Mouse (Mus musculus) layer of hippocampus, adult 6 months (tissue): ENCODE results near the gene 2900092C05Rik. TPM values are rescaled to one million over a fixed set of nuclear protein-coding genes. Genes with fewer than 3 reads are reported as not detected.

Experiments used
- long read RNA-seq, 2 experiments: library from polyadenylated mRNA; unstranded; transcript quantifications; one replicate each; pipeline ENCODE4 v2.0.0; 2019 to 2020
- polyA plus RNA-seq: library from polyadenylated mRNA; unstranded; fragments of <200 nt; fragmentation: Nextera tagmentation; gene quantifications from 2 replicates; pipeline ENCODE4 v1.2.3, GENCODE M21; 2021

The 2900092C05Rik gene
- polyA plus RNA-seq = not detected in 2 replicates
- long read RNA-seq, experiment 1 = 0 reads
- long read RNA-seq, experiment 2 = 0 reads

DNA sequence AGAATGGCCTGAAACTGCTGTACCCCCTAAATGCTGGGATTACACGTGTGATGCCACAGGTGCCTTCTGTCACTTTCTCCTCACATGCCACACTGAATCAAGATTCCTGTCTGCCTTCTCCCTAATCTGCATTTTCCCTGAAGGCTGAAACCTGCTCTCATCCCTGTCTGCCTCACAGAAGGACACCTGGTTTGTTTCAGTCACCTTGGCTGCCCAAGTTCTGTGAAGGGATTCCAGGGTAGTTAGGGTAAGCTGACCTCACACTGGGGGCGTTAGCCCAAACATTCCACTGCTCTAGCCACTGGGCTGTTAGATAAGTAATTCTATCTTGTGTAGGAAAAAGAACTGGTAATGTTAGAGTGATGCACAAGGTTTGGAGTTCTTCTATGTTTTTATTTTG is at the start of gene 2900092C05Rik:
2900092C05Rik (plus strand) TSS at position 301 of the 400 bp plus-strand sequence.

DNA sequence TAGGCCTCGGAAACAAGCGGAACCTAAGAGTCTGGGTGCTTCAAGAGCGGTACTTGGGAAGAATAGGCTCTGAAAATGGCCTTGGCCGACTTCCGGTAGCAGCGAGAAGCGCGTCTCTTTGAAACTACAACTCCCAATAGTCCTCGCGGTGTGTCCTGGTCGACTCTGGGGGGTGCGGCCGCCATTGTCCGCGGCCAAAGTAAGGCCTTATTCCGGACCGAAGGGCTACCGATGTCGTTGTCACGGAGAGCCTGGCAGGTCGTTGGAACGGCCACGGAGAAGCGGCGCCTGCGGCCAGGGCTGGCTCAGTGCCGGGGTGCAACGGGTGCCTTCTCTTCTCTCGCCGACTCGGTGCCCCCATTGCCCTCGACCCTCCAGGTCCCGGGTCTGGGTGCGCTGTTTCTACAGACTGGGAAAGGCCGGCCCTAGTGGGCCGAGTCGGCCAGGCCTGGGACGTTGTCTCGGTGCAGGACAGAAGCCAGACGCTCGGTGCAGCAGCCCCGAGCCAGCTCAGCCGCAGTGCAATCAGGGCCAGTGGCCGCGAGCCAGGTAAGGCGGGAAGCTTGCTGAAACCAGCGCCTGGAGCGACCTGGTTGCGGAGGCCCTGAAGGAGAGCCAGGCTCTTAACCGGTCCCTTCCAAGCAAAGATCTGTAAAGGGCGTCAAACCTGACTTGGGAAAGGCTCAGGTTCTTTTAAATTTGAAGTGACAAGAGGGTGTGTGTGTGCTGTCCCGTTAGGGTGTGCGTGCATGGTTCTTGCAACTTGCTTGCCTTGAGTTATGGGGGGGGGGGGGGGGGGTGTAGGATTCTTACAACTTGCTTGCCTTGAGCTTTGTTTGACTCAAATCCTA is 33.9 kb upstream of the 2900092C05Rik start, which contains the start of gene Zfp606:
Zfp606 (plus strand) TSS at position 136 of the 851 bp plus-strand sequence.

Other genes with a start within 250 kb of the 2900092C05Rik start
- not detected in 2 replicates for gene Vmn1r81, start 244.2 kb upstream of the 2900092C05Rik start, polyA plus RNA-seq
- gene Vmn1r82, start 212.1 kb upstream of the 2900092C05Rik start, polyA plus RNA-seq = not detected in 2 replicates
- not detected in 2 replicates for gene Vmn1r83, start 183.0 kb upstream of the 2900092C05Rik start, polyA plus RNA-seq
- gene Vmn1r84, start 143.2 kb upstream of the 2900092C05Rik start, polyA plus RNA-seq = not detected in 2 replicates
- 2.5 and 3.5 TPM in 2 replicates for gene Zfp551, start 89.8 kb upstream of the 2900092C05Rik start, polyA plus RNA-seq
- 5.2 and 5.5 TPM in 2 replicates for gene Zfp606, start 34.2 kb upstream of the 2900092C05Rik start, polyA plus RNA-seq
- not detected in 2 replicates for gene Vmn2r53, start 96.3 kb downstream of the 2900092C05Rik start, polyA plus RNA-seq
- gene Vmn2r54, start 127.8 kb downstream of the 2900092C05Rik start, polyA plus RNA-seq = not detected in 2 replicates
- gene Vmn2r55, start 172.5 kb downstream of the 2900092C05Rik start, polyA plus RNA-seq = not detected in 2 replicates
- gene Vmn2r56, start 222.5 kb downstream of the 2900092C05Rik start, polyA plus RNA-seq = not detected in 2 replicates